Mouse (Mus musculus) large intestine, adult 2 months (tissue): Measurements from ENCODE around the gene Traf6. TPM values are rescaled to one million over a fixed set of nuclear protein-coding genes. Genes with fewer than 3 reads are reported as not detected.
"Not testable (repeated sequence)": the region's sequence is repeated elsewhere in the genome, so short reads cannot be mapped to it uniquely, and the experiment has no call there.

ENCODE experiments used
- DNase-seq: peaks from one replicate; pipeline ENCODE4 v3.0.0-alpha.2; 2012; ENCODE audit warnings: low read depth, low spot score
- WGBS: fragments of 180-500 bp; shearing (Covaris S2); methylation state at CpG from one replicate; pipeline ENCODE4 v1.1.7; 2018; 5-methylcytosine and 5-hydroxymethylcytosine counted together
- polyA plus RNA-seq: library from polyadenylated mRNA; depleted of rRNA; stranded (reverse); fragments of >200 nt; gene quantifications from 2 replicates; pipeline ENCODE4 v1.2.3, GENCODE M21; 2012; rRNA removed

Gene Traf6
- polyA plus RNA-seq, 1 experiment = 6.0 TPM

DNA sequence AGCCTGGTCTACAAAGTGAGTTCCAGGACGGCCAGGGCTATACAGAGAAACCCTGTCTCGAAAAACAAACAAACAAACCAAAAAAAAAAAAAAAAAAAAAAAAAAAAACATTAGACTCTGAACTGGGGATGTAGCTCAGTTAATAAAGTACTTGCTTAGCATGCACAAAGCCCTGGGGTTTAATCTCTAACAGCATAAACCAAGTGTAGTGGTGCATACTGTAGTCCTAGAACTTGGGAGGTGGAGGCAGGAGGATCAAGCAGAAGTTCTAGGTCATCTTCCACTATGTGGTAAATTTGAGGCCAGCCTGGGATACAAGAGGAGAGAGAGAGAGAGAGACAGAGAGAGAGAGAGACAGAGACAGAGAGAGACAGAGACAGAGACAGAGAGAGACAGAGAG, 67.4 kb downstream of the Traf6 start:
- 86% methylated on average over 2 of the region's 2 CpGs for WGBS
- DNase-seq = not testable (repeated sequence)

DNA sequence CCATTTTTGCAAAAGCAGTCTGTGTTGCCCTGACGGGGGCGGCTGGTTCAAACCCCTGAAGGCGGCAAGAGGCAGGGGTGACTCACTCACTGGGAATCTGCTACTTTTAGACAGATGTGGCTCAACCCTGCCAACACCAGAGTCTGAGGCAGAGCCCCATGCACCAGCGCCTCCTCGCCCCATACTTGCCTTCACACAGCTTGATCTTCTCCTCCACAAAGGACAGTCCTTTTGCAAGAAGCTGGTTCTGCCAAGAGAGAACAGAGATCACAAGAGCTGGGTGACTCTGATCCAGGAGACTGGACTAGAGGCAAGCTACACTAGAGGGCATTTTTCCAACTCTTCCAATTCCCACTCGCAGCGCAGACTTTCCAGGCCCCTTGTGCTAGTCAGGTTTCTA, 68.3 kb downstream of the Traf6 start:
- WGBS = 82% methylated on average over 7 of the region's 7 CpGs
- no peak for DNase-seq

Other genes starting within 250 kb of the Traf6 start
- gene Rag2, start 53.7 kb upstream of the Traf6 start, polyA plus RNA-seq = not detected in 2 replicates
- gene Rag1, start 28.9 kb upstream of the Traf6 start, polyA plus RNA-seq = not detected in 2 replicates
- gene B230118H07Rik, start 28.9 kb upstream of the Traf6 start, polyA plus RNA-seq = 1.9 and 2.7 TPM in 2 replicates
- 1.7 TPM in 2 replicates for gene Prr5l, start 204.6 kb downstream of the Traf6 start, polyA plus RNA-seq
- 41.4 and 56.9 TPM in 2 replicates for gene Commd9, start 207.8 kb downstream of the Traf6 start, polyA plus RNA-seq